Mouse (Mus musculus) gastrocnemius, adult 18-20 months (tissue): ENCODE data around the gene Chst11. TPM values are rescaled to one million over a fixed set of nuclear protein-coding genes. Genes with fewer than 3 reads are reported as not detected.
"Not testable (repeated sequence)": the region's sequence is repeated elsewhere in the genome, so short reads cannot be mapped to it uniquely, and the experiment has no call there.

Source experiments
- DNase-seq: peaks from one replicate; pipeline ENCODE4 v3.0.0; 2021; ENCODE audit warnings: low spot score
- total RNA-seq, 2 experiments: library from RNA; stranded (reverse); gene quantifications; 2 replicates each; pipeline ENCODE4 v1.2.3; 2021

The Chst11 gene
- total RNA-seq, 2 experiments from 2014 or later, result 0.66 to 0.88 TPM

DNA sequence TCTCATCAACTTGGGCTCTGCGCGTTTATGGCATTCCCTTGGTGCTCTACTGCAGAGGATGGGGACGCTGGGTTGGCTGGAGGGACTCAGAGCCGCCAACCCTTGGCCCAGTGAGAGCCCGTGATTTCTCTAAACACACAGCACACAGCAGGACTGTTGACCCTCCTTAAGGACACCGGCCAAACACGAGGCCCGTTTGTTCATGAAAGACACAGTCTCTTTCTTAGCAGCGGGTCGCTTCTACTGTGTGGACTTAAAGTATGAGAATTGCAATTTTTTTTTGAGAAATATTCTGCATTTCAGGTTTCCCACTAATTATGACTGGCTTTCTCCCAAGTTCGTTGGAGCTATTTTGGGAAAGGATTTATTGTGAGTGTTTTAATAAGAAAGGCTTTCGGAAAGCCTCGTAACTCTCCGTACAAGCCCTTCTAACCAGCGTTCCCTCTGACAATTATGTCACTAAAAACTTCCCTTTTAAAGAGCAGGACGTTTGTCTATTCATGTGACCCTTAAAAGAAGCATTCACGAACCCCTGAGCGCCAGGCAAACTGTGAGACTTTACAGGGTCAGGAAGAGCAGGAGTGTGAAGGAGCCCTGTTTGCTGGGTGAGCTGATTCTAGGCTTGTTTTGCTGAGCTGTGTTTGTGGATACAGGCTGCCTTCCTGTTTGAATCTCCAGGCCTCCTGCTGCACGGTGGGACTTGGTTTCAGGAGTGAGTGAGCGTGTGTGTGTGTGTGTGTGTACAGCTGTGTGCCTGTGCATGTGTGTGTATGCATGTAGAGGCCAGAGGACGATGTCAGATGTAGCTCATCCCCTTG lies 122.8 kb downstream of the Chst11 start:
- DNase-seq, result no peak

DNA sequence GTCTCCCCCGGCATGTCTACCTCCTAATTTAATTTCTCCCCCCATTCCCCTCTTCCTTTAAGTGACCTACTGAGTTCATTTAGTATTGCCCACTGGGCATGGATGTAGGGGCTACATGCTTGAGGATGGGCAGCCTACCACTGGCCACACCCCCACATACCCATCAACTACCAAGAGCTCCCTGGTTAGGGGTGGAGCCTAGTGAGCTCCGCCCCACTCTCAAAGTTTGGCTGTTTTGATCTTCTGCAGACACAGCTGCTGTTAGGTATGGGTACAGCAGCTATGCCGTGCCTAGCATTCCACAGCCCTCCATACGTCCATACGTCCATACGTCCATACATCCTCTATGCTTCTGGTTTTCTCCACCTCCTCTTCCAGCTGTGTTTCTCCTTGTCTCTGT lies 123.6 kb downstream of the Chst11 start:
- DNase-seq, result no peak

- peak; percentile 39 for DNase-seq
These were observed 125.7 kb downstream of the Chst11 start for GRCm38 (mm10) chr10:83111046-83111445.

GRCm38 (mm10) chr10:83112345-83112744 lies 127.0 kb downstream of the Chst11 start:
- DNase-seq, result no peak

DNA sequence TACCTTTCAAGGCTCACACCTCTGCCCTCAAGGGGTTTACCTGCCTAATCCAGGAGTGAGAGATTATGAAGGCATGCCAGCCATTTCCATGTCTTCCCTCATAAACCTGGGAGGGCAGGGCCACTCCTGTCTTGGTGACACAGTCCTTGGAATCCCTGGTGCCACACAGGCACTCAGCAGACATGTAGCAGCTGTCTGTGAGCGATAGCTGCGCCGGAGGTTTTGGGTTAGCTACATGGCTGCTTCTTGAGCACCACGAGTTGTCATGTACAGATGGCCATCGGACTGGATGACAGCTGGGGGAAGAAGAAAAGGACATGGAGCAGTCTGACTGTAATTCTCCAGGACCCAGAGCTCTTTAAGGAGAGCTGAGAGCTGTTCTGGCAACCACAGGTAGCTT lies 129.3 kb downstream of the Chst11 start:
- no peak for DNase-seq

DNA sequence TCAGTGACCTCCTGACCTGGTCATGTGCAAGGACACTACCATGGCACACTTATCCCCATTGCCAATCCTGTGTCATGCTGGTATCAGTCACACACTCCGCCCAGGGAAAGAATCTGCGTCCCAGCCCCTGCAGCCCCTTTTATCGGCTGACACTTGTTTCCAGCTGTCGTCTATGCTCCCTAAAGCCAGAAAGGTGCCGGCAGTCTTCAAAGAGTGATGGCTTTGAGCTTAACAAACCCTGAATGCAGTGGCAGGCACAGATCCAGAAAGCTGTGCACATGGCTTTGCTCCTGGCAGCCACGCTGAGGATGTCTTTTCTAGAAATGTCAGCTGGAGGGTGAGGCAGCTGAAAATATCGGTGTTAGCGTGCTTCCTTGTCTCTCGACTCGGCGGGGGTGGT lies 131.6 kb downstream of the Chst11 start:
- DNase-seq, result no peak

- no peak for DNase-seq
These were observed 132.6 kb downstream of the Chst11 start for GRCm38 (mm10) chr10:83117851-83118250.

- no peak for DNase-seq
These were observed 133.3 kb downstream of the Chst11 start for GRCm38 (mm10) chr10:83118613-83119012.

- no peak for DNase-seq
These were observed 133.7 kb downstream of the Chst11 start for GRCm38 (mm10) chr10:83119016-83119415.

DNA sequence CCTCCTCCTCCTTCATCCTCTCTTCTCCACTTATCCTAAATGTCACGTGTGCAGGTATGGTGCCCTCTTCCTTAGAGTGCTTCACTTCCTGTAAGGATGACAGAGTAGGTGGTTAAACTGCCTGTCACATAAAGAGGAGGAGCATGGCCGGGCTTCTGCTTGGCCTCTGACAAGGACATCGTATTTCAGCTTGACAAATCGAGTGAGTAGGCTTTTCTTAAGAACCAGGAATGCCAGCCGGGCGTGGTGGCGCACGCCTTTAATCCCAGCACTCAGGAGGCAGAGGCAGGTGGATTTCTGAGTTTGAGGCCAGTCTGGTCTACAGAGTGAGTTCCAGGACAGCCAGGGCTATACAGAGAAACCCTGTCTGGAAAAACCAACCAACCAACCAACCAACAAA lies 134.2 kb downstream of the Chst11 start:
- DNase-seq, result not testable (repeated sequence)

- DNase-seq, result no peak
These were observed 134.6 kb downstream of the Chst11 start for GRCm38 (mm10) chr10:83119909-83120308.

- no peak for DNase-seq
These were observed 135.6 kb downstream of the Chst11 start for GRCm38 (mm10) chr10:83120938-83121337.

GRCm38 (mm10) chr10:83124560-83124959 lies 139.3 kb downstream of the Chst11 start:
- DNase-seq, result no peak

DNA sequence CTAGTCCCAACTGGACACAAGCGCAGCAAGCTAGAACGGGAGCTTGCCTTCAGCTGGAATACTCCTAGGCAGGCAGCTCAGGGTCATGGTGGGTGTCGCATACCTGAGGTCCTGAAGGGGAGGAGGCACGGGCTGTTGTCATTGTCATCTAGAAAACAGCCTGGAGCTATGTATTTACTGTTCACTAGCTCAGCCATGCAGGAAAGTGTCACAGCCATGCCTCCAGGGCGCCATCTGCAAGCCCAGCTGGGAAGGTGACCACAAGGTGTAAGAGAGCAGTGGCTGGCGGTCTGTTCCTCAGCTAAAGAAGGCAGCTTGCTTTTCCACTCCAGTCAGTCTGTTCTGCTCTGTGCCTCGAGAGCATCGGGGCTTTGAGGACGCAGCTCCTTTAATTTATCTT lies 141.1 kb downstream of the Chst11 start:
- no peak for DNase-seq

- DNase-seq, result no peak
These were observed 143.1 kb downstream of the Chst11 start for GRCm38 (mm10) chr10:83128435-83128834.

DNA sequence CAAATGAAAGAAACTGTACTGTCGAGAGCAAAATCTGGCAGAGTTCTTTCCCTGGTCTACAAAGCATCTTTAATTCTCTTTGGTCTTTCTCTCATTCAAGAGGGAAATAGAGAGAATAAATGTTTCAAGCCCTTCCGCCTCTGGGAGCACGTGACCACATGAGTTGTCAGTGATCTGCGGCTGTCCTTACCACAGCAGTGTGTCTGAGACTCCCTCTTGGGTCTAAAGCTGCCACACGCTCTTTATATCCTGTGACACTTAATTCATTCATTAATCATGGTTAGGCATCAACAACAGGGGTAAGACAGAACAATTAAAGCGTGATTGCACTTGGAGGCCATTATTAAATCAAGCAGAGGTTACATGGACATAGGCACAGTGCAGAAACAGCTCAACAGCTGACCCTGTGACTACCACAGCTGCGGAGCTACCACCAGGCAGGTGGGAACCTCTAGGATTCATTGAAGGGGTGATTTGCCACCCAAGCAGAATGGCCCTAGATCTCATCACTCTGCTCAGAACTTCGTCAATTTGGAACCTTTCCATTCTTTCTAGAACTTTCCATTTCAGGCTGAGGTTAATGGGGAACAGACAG lies 144.4 kb downstream of the Chst11 start:
- DNase-seq, result no peak

GRCm38 (mm10) chr10:83130611-83131010 lies 145.3 kb downstream of the Chst11 start:
- DNase-seq, result no peak

- no peak for DNase-seq
These were observed 146.6 kb downstream of the Chst11 start for GRCm38 (mm10) chr10:83131884-83132283.

- DNase-seq, result no peak
These were observed 148.7 kb downstream of the Chst11 start for GRCm38 (mm10) chr10:83133866-83134570.

DNA sequence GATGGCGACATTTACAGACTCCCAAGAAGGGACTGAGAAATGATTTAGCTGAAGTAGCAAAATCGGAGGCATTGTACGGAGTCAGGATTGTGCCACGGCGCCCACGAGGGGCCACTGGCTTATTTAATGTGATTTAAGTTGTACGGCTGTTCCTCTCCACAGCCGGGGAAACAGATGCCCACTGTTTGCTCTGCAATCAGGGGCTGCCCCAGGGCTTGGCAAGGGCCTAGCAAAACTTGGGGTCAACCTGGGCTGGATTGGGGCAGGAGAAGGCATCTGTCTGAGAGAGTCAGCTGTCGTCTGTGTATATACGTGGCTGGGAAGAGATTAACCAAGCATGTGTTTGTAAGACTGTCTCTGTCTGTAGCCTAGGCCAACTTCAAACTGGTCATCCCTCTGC lies 149.6 kb downstream of the Chst11 start:
- no peak for DNase-seq

DNA sequence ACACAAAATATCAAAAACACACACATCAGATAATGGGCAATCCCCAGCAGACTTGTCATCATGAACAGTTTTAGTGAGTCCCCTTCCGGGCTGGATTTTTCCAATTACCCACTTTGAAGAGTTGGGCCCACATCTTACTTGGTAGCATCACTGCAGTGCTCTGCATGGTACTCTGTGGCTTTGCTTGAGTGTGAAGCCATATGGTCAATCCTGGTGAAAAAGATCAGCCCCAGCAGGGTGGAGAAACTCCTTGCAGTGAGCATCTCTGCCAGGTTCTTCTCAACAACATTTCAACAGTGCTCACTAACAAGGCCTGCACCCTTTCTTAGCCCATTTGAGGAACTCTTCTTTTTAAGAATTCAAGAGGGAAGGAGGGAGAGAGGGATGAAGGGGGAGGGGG lies 150.7 kb downstream of the Chst11 start:
- no peak for DNase-seq

DNA sequence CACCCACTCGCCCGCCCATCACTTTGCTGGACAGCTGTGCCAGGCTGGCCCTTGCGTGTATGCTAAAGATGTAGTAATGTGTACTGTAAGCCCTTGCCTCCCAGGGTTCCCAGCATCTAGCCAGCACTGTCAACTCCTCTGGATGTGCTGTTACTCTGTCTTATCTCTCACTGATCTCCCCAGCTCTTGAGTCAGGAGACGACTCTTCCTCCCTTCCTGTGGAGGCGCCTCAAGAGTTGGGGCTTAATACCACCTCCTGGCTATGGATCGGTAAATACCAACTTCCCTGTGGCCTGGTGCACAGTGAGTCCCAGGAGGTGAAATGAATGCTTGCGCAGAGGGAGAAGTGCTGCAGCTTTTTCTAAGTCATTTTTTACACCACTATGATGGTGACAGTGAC lies 151.8 kb downstream of the Chst11 start:
- no peak for DNase-seq

- DNase-seq, result no peak
These were observed 154.0 kb downstream of the Chst11 start for GRCm38 (mm10) chr10:83139276-83139675.
